Mouse (Mus musculus): ENCODE measurements around the gene Hhex. TPM values are rescaled to one million over a fixed set of nuclear protein-coding genes. Genes with fewer than 3 reads are reported as not detected.

Hhex gene
- polyA plus RNA-seq, 1 experiment from 2014 or later: 5.3 TPM

Other genes starting within 250 kb of the Hhex start
- gene March5, start 227.3 kb upstream of the Hhex start, polyA plus RNA-seq (2016; fragmentation: Nextera tagmentation; extraction: Ambion mirVana): 121 and 123 TPM in 2 replicates
- gene Cpeb3, start 226.2 kb upstream of the Hhex start, polyA plus RNA-seq (2016; fragmentation: Nextera tagmentation; extraction: Ambion mirVana): 0.55 and 0.76 TPM in 2 replicates
- 40.9 and 49.6 TPM in 2 replicates for gene Ide, start 97.0 kb upstream of the Hhex start, polyA plus RNA-seq (2016; fragmentation: Nextera tagmentation; extraction: Ambion mirVana)
- 86.0 and 87.4 TPM in 2 replicates for gene Kif11, start 58.4 kb upstream of the Hhex start, polyA plus RNA-seq (2016; fragmentation: Nextera tagmentation; extraction: Ambion mirVana)
- gene Exoc6, start 115.6 kb downstream of the Hhex start, polyA plus RNA-seq (2016; fragmentation: Nextera tagmentation; extraction: Ambion mirVana): 7.5 and 8.5 TPM in 2 replicates

Measured in embryonic facial prominence, embryonic 10.5 days (tissue).